Mouse (Mus musculus) midbrain, embryonic 12.5 days (tissue): ENCODE measurements around the gene Brinp2. TPM values are rescaled to one million over a fixed set of nuclear protein-coding genes. Genes with fewer than 3 reads are reported as not detected.

Experiments
- ATAC-seq: fragments of 200-750 bp; cut with Nextera tagmentation; 2 replicates; pipeline ENCODE4 v1.8.0; 2017; ENCODE audit warnings: low read depth, moderate TSS enrichment, moderate library complexity; ENCODE audit not compliant: low FRiP score
- H3K27ac ChIP-seq: fragments of 300-500 bp; sonication (generic); replicated peaks from 2 replicates; pipeline ENCODE4 v1.5.1; 2016; ENCODE audit warnings: mild to moderate bottlenecking
- H3K27me3 ChIP-seq: fragments of 300-500 bp; sonication (generic); 2 replicates; pipeline ENCODE4 v1.6.1; 2016; ENCODE audit warnings: mild to moderate bottlenecking
- H3K36me3 ChIP-seq: fragments of 300-500 bp; sonication (generic); 2 replicates; pipeline ENCODE4 v1.6.1; 2016
- H3K4me1 ChIP-seq: fragments of 300-500 bp; sonication (generic); 2 replicates; pipeline ENCODE4 v1.6.1; 2016
- H3K4me2 ChIP-seq: fragments of 300-500 bp; sonication (generic); replicated peaks from 2 replicates; pipeline ENCODE4 v1.6.1; 2016; ENCODE audit warnings: mild to moderate bottlenecking, moderate library complexity
- H3K4me3 ChIP-seq: fragments of 300-500 bp; sonication (generic); 2 replicates; pipeline ENCODE4 v1.5.1; 2016; ENCODE audit warnings: mild to moderate bottlenecking
- H3K9ac ChIP-seq: fragments of 300-500 bp; sonication (generic); replicated peaks from 2 replicates; pipeline ENCODE4 v1.6.1; 2016; ENCODE audit warnings: mild to moderate bottlenecking, moderate library complexity
- H3K9me3 ChIP-seq: fragments of 300-500 bp; sonication (generic); 2 replicates; pipeline ENCODE4 v1.6.1; 2016; ENCODE audit warnings: mild to moderate bottlenecking
- WGBS: fragments of 180-500 bp; shearing (Covaris S2); methylation state at CpG from one replicate; pipeline ENCODE4 v1.1.7; 2016; 5-methylcytosine and 5-hydroxymethylcytosine counted together
- polyA plus RNA-seq: library from polyadenylated mRNA; unstranded; fragments of >200 nt; fragmentation: Nextera tagmentation; extraction: Ambion mirVana; gene quantifications from 2 replicates; pipeline ENCODE4 v1.2.1, GENCODE M21; 2016

The Brinp2 gene
- polyA plus RNA-seq, result 8.1 and 10.2 TPM in 2 replicates

DNA sequence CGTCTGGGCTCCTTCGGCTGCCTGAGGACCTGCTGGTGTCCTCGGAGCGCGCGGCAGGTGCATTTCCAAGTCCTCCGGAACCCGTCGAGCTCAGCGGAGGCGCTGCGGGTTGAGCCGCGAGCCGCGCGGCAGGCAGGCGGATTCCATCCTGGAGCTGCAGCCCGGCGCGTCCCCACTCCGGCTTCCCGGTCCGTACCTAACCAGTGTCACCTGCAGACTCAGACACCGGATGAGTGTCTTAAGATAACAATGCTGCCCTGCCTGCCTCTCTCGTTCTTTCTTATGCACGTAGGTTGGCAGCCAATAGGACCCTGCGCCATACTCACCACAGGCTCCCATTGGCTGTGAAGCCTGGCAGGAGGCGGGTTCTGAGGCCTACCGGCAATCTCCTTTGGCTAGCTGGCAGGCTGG is at the start of gene Brinp2:
TSS of gene Brinp2 (minus strand) at position 276 of the 411 bp plus-strand sequence.
- no peak within 1 kb of the TSS for H3K27ac ChIP-seq
- peak; percentile 98 for ATAC-seq
- H3K4me1 ChIP-seq, result peaks cover 13% of the 10 kb centered on the region; the same call in 1 of the 2 replicates
- peaks cover 33% of the 10 kb centered on the region for H3K27me3 ChIP-seq
- no peaks in the 10 kb centered on the region for H3K36me3 ChIP-seq
- under 1% methylated on average over 30 of the region's 30 CpGs for WGBS
- peak within 1 kb of the TSS; percentile 63 for H3K4me3 ChIP-seq
- H3K9me3 ChIP-seq, result no peaks in the 10 kb centered on the region
- peak within 1 kb of the TSS; percentile 63 for H3K9ac ChIP-seq
- H3K4me2 ChIP-seq, result peak within 1 kb of the TSS; percentile 95

DNA sequence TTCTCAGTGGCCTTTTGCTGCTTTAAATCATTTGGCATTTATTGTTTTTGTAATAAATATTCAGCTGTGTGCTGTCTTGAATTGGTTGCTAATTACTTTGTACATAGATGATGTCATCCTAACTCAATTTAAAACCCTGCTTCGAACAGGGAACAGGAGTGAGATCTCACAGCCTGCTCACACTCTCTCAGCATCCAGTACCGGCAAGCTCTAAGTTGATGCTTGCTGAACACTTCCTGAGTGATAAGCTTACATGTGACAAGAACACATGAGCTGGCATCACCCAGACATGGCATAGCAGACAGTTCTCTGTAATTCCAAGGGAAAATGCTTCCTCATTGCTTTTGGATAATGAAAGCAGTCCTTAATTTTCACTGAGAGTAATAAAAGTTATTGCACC is 44.8 kb upstream of the Brinp2 start:
- no peak overlapping the region for H3K4me2 ChIP-seq
- 0 out of 2 replicates have a peak overlapping the region, but pooled peaks have one; percentile 4 for H3K27ac ChIP-seq
- H3K4me3 ChIP-seq, result no peak overlapping the region
- H3K4me1 ChIP-seq, result peaks cover 5% of the 10 kb centered on the region; the same call in 1 of the 2 replicates
- no peaks in the 10 kb centered on the region for H3K27me3 ChIP-seq
- WGBS, result 78% methylated on average over 2 of the region's 2 CpGs
- H3K9me3 ChIP-seq, result no peaks in the 10 kb centered on the region
- no peak overlapping the region for H3K9ac ChIP-seq
- H3K36me3 ChIP-seq, result no peaks in the 10 kb centered on the region
- no peak for ATAC-seq

- no peak overlapping the region for H3K4me3 ChIP-seq
- H3K27ac ChIP-seq, result no peak overlapping the region
- no peak overlapping the region for H3K9ac ChIP-seq
- no peaks in the 10 kb centered on the region for H3K27me3 ChIP-seq
- H3K9me3 ChIP-seq, result no peaks in the 10 kb centered on the region
- ATAC-seq, result no peak
- H3K4me1 ChIP-seq, result no peaks in the 10 kb centered on the region
- WGBS, result 91% methylated on average over 2 of the region's 2 CpGs
- no peak overlapping the region for H3K4me2 ChIP-seq
- no peaks in the 10 kb centered on the region for H3K36me3 ChIP-seq
Measured at GRCm38 (mm10) chr1:158397058-158397457, 40.9 kb upstream of the Brinp2 start.

- H3K4me3 ChIP-seq, result no peak overlapping the region
- H3K9me3 ChIP-seq, result no peaks in the 10 kb centered on the region
- no peak overlapping the region for H3K4me2 ChIP-seq
- WGBS, result 69% methylated on average over 3 of the region's 4 CpGs
- H3K9ac ChIP-seq, result no peak overlapping the region
- H3K27ac ChIP-seq, result 0 out of 2 replicates have a peak overlapping the region, but pooled peaks have one; percentile 35
- H3K27me3 ChIP-seq, result no peaks in the 10 kb centered on the region
- 0 out of 2 replicates have a peak, but pooled peaks cover 6% of the 10 kb centered on the region for H3K36me3 ChIP-seq
- no peak for ATAC-seq
- H3K4me1 ChIP-seq, result peaks cover 15% of the 10 kb centered on the region
Measured at GRCm38 (mm10) chr1:158390693-158391092, 34.6 kb upstream of the Brinp2 start.

DNA sequence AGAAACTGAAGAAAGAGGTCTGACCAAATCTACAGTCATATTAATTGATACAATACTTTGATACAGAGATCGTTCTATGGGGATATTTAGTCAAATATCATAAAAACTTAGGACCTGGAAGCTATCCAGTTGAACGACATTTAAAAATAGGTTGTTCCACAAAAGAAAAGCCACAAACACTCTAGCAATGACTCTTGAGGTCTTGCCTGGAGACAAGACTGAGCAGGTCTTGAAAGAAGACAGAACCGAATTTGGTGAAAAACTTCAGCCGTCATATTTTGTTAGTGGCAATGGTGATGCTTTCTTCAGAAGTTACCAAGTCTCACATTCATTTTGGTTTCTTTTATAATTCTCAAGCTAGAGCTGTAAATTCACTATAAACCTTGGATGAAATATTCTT is 32.9 kb upstream of the Brinp2 start:
- Histone ChIP-seq H3K36me3 (0 out of 2 replicates have a peak, but pooled peaks cover 6% of the 10 kb centered on the region), H3K4me2 (no peak overlapping the region), H3K27me3 (no peaks in the 10 kb centered on the region), H3K27ac (no peak overlapping the region), H3K9ac (no peak overlapping the region), H3K4me1 (peaks cover 15% of the 10 kb centered on the region), H3K4me3 (no peak overlapping the region), H3K9me3 (no peaks in the 10 kb centered on the region)
- WGBS, result 96% methylated on average over 4 of the region's 4 CpGs
- ATAC-seq, result no peak

GRCm38 (mm10) chr1:158386781-158387180 is 30.7 kb upstream of the Brinp2 start:
- Histone ChIP-seq H3K9me3 (no peaks in the 10 kb centered on the region), H3K27me3 (no peaks in the 10 kb centered on the region), H3K27ac (no peak overlapping the region), H3K4me2 (no peak overlapping the region), H3K4me1 (peaks cover 15% of the 10 kb centered on the region), H3K4me3 (no peak overlapping the region), H3K9ac (no peak overlapping the region), H3K36me3 (0 out of 2 replicates have a peak, but pooled peaks cover 6% of the 10 kb centered on the region)
- no peak for ATAC-seq
- 24% methylated on average over 3 of the region's 3 CpGs for WGBS

DNA sequence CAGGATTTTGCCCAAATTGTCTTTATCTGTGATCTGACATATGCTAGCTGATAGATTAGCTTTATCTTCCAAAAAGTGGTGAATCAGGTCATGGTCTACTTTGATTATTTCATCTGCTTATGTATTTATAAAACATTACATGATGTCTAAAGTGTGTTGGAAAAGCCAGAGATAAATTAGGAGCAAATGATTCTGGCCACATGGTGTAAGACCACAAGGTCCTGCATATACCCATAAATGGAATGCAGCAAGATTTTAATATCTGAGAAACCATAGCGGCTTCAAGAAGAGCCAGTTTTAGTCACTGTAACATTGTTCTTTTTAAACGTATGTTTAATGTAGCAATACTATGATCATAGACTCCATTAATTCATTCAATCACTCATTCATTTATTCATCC is 29.2 kb upstream of the Brinp2 start:
- H3K4me1 ChIP-seq, result peaks cover 11% of the 10 kb centered on the region
- WGBS, result 88% methylated on average over 2 of the region's 2 CpGs
- no peak for ATAC-seq
- H3K36me3 ChIP-seq, result 0 out of 2 replicates have a peak, but pooled peaks cover 6% of the 10 kb centered on the region
- no peaks in the 10 kb centered on the region for H3K27me3 ChIP-seq
- H3K4me2 ChIP-seq, result no peak overlapping the region
- no peak overlapping the region for H3K4me3 ChIP-seq
- no peak overlapping the region for H3K27ac ChIP-seq
- no peak overlapping the region for H3K9ac ChIP-seq
- H3K9me3 ChIP-seq, result no peaks in the 10 kb centered on the region

- peaks cover 11% of the 10 kb centered on the region for H3K4me1 ChIP-seq
- H3K27me3 ChIP-seq, result no peaks in the 10 kb centered on the region
- WGBS, result 94% methylated on average over 3 of the region's 3 CpGs
- H3K9ac ChIP-seq, result no peak overlapping the region
- peaks cover 11% of the 10 kb centered on the region; the same call in 1 of the 2 replicates for H3K36me3 ChIP-seq
- no peak overlapping the region for H3K27ac ChIP-seq
- no peak overlapping the region for H3K4me2 ChIP-seq
- H3K9me3 ChIP-seq, result no peaks in the 10 kb centered on the region
- no peak overlapping the region for H3K4me3 ChIP-seq
- no peak for ATAC-seq
Measured at GRCm38 (mm10) chr1:158383210-158383609, 27.1 kb upstream of the Brinp2 start.

GRCm38 (mm10) chr1:158382277-158382676 is 26.2 kb upstream of the Brinp2 start:
- no peak overlapping the region for H3K4me3 ChIP-seq
- no peak for ATAC-seq
- H3K27ac ChIP-seq, result no peak overlapping the region
- H3K4me2 ChIP-seq, result no peak overlapping the region
- peaks cover 10% of the 10 kb centered on the region for H3K4me1 ChIP-seq
- 88% methylated on average over 6 of the region's 6 CpGs for WGBS
- H3K9me3 ChIP-seq, result no peaks in the 10 kb centered on the region
- no peak overlapping the region for H3K9ac ChIP-seq
- peaks cover 10% of the 10 kb centered on the region; the same call in 1 of the 2 replicates for H3K36me3 ChIP-seq
- no peaks in the 10 kb centered on the region for H3K27me3 ChIP-seq

- peaks cover 4% of the 10 kb centered on the region; the same call in 1 of the 2 replicates for H3K27me3 ChIP-seq
- peak overlapping the region; percentile 72 for H3K4me2 ChIP-seq
- WGBS, result 20% methylated on average over 1 of the region's 1 CpGs
- H3K27ac ChIP-seq, result peak overlapping the region; percentile 52; the same call in 1 of the 2 replicates
- peak overlapping the region; percentile 65 for H3K4me3 ChIP-seq
- H3K9ac ChIP-seq, result peak overlapping the region; percentile 7; the same call in 1 of the 2 replicates
- 0 out of 2 replicates have a peak, but pooled peaks cover 7% of the 10 kb centered on the region for H3K36me3 ChIP-seq
- peak; percentile 64 for ATAC-seq
- no peaks in the 10 kb centered on the region for H3K9me3 ChIP-seq
- H3K4me1 ChIP-seq, result peaks cover 30% of the 10 kb centered on the region
Measured at GRCm38 (mm10) chr1:158364461-158364860, 8.3 kb upstream of the Brinp2 start.

GRCm38 (mm10) chr1:158362292-158363101 is 6.4 kb upstream of the Brinp2 start:
- peak; percentile 87 for ATAC-seq
- WGBS, result under 1% methylated on average over 33 of the region's 37 CpGs
- Histone ChIP-seq H3K4me3 (peak overlapping the region; percentile 65), H3K27me3 (peaks cover 7% of the 10 kb centered on the region), H3K27ac (peak overlapping the region; percentile 90), H3K36me3 (0 out of 2 replicates have a peak, but pooled peaks cover 4% of the 10 kb centered on the region), H3K4me2 (peak overlapping the region; percentile 72), H3K9me3 (no peaks in the 10 kb centered on the region), H3K4me1 (peaks cover 30% of the 10 kb centered on the region), H3K9ac (peak overlapping the region; percentile 86)

- Histone ChIP-seq H3K4me2 (peak within 1 kb of the TSS; percentile 72), H3K4me1 (peaks cover 33% of the 10 kb centered on the region), H3K9me3 (no peaks in the 10 kb centered on the region), H3K36me3 (no peaks in the 10 kb centered on the region), H3K9ac (peak within 1 kb of the TSS; percentile 86), H3K4me3 (peak within 1 kb of the TSS; percentile 65), H3K27ac (peak within 1 kb of the TSS; percentile 90), H3K27me3 (peaks cover 11% of the 10 kb centered on the region)
- ATAC-seq, result no peak
- WGBS, result 5% methylated on average over 2 of the region's 2 CpGs
Measured at GRCm38 (mm10) chr1:158361964-158362291, 5.8 kb upstream of the Brinp2 start, which contains the start of gene Astn1. Astn1 (plus strand) TSS chr1:158362273.
